Mouse (Mus musculus): ENCODE data around the gene Cdh5.

The Cdh5 gene

DNA sequence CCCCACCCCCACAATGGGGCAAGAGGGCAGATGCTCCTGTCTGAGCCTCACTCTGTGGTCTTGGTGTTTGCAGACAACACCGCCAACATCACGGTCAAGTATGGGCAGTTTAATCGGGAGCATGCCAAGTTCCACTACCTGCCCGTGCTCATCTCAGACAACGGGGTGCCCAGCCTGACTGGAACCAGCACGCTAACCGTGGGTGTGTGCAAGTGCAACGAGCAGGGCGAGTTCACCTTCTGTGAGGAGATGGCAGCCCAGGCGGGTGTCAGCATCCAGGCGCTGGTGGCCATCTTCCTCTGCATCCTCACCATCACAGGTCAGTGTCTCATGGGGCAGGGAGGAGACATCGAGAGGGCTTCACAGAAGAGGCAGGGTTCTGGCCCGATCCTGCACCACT lies 39.2 kb downstream of the Cdh5 start:
- no peak for DNase-seq

DNA sequence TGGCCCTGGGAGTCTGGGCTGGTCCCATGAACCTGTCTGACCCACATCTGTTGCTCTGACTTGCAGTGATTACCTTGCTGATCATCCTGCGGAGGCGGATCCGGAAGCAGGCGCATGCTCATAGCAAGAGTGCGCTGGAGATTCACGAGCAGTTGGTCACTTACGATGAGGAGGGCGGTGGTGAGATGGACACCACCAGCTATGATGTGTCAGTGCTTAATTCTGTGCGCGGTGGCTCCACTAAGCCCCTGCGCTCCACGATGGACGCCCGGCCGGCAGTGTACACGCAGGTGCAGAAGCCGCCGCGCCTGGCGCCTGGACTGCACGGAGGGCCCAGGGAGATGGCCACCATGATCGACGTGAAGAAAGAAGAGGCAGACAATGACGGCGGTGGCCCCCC lies 41.0 kb downstream of the Cdh5 start:
- no peak for DNase-seq

DNA sequence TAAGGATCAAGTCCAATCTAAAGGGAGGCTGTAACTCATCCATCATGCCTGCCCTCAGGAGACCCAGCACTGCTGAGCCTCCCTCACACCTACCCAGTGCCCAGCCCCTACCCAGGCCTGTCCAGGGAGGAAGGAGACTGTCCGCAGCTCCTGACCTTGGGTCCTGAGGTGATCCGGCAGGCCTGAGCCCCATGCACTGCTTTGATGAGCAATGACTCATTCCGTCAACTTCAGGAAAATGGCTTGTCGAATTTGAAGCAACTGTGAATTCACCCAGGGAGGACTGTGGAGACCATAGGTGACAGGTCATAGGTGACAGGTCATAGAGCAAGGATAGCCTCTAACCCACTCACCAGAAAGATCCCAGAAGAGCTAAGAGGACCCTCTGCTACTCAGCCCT lies 42.0 kb downstream of the Cdh5 start:
- DNase-seq: no peak

DNA sequence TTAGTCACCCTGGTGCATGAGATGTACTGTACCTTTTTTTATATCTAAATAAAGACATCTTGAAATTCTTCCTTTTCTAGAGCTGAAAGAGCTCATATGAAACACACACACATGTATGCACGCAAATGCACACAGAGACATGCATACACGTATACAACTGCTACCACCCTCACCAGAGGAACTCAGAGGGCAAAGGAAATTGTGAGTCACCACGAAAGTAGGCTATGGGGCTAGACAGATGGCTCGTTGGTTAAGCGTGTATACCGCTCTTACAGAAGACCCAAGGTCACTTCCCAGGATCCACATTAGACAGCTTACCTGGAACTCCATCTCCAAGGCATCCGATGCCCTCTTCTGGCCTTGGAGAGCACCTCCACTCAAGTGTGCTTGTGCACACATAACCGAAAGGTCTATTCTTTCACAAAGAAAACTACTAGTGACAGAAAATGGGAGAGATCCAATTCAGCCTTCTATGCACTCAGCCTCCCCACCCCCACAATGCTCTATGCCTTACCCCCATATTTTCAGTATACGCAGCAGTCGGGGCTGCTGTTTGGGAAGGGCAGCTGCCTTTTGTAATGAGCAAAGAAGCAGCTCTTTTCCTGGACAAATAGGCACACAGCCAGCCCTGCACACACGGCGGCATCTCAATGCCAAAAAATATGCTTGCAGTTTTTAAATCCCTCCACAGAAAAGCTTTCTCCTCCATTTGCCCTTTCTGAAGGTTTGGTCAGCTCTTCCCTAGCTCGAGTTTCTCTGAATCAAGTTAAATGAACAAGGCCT lies 43.2 kb downstream of the Cdh5 start:
- DNase-seq: no peak

DNA sequence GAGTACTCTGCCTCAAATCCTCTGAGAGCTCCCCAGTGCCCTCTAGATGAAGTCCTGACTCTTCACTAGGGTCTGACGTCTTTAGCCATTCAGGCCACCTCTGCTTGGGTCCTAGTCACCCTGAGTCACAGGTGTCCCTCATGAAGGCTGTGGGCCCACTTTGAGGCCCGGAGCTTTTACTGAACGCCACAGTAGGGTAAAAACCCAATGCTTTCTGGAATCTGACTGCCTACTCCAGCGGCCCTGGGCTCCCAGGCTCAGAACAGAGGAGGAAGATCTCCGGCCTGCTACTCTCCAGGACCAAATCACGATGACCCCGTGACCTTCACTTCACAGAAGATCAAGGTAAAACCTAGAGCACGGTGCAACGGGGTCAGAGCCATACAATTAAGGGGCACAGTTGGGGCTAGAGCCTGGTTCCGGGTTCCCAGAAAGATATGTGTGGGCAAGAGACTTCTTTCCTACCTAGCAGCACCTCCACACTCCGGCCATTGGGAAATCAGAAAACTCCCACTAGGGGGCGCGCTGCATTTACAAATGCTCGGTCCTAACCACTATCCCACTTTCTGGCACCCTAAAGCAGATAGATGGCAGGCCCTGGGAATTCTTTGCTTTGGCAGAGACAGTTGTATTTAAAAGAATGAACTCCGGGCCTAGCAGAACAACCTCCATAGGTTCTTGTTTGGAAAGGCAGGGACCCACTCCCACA lies 44.7 kb downstream of the Cdh5 start:
- peak; percentile 74 for DNase-seq

GRCm38 (mm10) chr8:104146717-104147494 lies 45.5 kb downstream of the Cdh5 start:
- DNase-seq: no peak

DNA sequence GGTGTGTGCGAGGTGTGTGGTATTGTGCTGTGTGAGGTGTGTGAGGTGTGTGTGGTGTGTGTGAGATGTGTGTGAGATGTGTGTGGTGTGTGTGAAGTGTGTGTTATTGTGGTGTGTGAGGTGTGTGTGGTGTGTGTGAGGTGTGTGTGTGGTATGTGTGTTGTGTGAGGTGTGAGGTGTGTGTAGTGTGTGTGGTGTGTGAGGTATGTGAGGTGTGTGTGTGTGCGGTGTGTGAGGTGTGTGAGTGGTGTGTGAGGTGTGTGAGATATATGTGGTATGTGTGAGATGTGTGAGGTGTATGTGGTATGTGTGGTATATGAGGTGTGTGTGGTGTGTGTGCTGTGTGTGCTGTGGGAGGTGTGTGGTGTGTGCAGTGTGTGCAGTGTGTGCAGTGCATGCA lies 46.5 kb downstream of the Cdh5 start:
- DNase-seq: no peak

DNA sequence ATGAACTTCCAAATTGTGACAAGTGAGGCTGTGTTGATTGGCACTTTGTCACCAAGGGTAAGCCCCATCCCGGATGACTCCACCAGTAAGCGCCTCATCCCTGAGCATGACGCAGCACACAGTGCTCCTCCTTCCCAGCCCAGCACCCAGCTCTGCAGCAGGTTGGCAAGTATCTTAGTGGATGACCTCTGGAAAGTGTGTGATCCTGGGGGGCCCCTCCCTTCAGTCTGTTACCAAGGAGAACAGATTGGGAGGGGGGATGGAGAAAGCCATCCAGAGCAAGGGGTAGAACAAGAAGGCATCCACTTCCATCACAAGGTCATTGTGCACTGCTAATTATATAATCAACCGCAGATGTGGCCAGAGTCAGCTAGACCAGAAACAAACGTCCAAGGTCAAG lies 59.3 kb downstream of the Cdh5 start:
- no peak for DNase-seq

GRCm38 (mm10) chr8:104169461-104169860 lies 68.0 kb downstream of the Cdh5 start:
- no peak for DNase-seq

GRCm38 (mm10) chr8:104170118-104171049 lies 69.0 kb downstream of the Cdh5 start, which contains the start of gene Bean1:
TSS of gene Bean1 (plus strand) at chr8:104170442.
- DNase-seq: no peak

- DNase-seq: no peak
Measured at GRCm38 (mm10) chr8:104171050-104171620, 69.7 kb downstream of the Cdh5 start.

GRCm38 (mm10) chr8:104172420-104172819 lies 71.0 kb downstream of the Cdh5 start:
- no peak for DNase-seq

DNA sequence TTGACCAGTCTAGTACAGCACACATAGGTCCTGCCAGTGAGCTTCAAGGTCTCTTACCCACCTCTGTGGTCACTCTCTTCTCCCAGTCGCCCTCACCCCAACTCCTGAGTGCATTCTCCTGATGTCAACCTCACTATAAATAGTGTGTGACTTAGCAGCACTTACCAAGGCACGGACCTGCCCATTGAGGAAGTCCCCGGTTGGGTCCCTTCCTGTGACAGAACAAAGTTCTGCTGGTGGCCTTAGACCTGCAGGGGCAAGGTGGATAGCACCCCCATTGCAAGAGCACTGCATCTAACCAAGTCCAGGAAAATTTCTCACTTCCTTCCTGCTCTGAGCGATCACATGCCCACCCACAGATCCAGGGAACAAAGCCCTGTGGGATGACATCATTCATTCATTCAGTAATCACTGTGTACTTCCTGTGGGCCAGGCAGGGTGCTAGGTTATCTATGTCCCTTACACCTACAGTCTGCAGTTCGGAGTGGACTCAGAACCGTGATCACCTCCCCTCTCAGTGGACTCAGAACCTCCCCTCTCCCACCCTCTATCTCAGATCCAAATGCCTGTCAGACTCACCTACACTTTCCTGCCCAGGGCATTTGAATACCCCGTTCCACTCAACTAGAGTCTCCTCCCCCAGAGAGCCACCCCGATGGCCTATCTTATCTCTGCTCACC lies 74.6 kb downstream of the Cdh5 start:
- DNase-seq: no peak

DNA sequence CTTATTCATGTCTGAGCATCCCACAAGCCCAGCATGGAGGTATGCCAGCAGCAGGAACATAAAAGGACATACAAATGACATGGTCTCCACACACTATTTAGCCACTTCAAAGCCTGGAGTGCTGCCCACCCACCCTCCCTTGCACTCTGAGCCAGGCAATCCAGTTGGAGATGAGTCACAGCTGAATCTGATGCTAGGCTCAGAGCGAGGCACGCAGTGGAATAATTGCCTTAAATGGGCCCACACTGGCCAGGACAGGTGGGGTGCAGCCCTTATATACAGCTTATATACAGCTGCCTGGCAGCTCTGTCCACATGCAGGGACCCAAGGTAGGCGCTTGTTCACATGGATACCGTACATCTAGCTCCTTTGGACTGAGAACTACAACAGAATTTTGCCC lies 75.6 kb downstream of the Cdh5 start:
- no peak for DNase-seq

DNA sequence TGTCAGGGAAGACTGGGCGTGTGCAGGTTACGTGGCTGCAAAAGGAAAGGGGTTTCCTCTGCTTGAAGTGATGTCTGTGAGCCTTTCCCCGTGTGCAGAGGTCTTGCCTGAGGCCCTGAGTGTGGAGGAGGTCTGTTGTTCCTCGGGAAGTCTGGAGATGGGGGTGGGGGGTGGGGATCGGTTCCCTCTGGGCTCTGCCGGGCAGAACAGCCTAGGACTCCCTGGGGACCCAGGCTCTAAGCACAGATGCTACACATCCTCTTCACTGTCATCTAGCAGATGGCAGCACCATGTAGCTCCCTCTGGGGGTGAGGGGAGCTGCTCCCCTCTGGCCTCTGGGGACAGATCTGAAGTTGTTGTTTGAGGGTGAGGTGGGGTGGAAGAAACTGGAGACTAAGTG lies 83.5 kb downstream of the Cdh5 start:
- no peak for DNase-seq

- no peak for DNase-seq
Measured at GRCm38 (mm10) chr8:104186827-104187226, 85.4 kb downstream of the Cdh5 start.

DNA sequence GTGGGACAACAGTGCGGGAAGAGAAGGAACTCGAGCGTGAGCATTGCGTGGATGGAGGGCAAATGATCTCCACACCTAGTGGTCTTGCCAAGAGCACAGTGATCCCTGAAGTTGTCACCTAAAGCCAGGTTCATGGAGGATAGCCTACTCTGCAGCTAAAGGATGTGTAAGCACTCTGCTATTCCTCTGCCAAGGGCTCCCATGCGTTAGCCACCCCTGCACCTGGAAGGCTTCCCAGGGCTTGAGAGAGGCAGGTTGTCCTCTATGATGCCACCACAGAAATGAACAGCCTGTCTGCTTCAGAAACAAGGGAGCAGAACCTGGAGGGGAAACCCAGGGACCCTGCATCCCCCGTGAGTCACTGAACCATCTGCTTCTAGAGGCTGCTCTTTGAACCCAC lies 86.2 kb downstream of the Cdh5 start:
- DNase-seq: no peak

GRCm38 (mm10) chr8:104188459-104188858 lies 87.0 kb downstream of the Cdh5 start:
- no peak for DNase-seq

DNA sequence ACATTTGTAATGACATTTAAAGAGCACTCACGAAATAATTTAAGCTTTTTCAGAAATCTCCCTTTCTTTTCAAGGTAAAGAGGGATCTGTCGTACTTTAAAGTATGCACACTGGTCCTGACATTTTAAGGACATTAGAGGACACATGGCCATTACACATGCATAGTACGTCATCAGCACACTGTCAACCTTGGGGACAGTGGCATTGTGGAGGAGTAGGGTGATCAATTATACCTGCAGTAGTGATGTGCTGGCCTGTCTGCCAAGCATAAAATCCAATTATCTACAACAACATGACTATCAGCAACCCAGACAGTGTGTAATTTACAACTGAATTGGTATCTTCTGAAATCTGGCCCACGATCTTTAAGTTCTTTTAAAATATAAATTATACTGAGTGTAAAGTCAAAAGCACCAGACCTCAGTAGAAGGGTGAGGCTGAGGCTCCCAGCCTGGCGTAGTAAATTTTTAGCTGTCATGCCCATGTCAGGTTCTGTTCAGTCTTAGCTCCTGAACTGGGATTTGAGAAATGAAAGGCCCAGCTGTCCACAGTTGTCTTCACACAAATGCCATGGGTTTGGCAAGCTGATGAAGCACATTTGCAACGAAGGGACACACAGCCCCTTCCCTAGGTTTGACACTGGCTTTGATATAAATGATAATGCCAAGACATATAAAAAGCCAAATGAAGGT lies 89.5 kb downstream of the Cdh5 start:
- DNase-seq: no peak

DNA sequence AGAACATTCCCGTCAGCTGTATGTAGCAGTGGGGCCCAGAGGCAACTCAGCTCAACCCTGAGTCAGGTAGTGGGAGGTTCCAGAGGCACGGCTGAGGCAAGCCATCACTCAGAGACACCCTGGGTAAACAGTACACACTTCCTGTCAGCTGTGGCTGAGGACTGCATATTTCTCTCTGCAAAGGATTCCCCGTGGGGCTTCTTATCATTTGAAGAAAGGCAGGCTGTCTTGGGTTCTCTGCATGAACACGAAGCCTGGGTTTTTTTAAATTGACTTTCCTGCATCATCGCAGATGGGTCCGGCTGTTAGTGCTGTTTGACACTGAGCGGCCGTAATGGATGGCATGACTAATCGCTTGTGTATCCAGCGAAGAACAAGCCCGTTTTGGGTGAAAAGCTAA lies 90.1 kb downstream of the Cdh5 start:
- no peak for DNase-seq

Data from cerebellum, adult 9-10 months (tissue).